Mouse (Mus musculus) stomach, postnatal 0 days (tissue): ENCODE data around the gene Usp10.

ENCODE experiments used
- CTCF ChIP-seq: IDR thresholded peaks from 2 replicates; pipeline ENCODE4 v1.5.1; 2016; ENCODE audit warnings: antibody characterized with exemption, low read depth, mild to moderate bottlenecking, moderate library complexity
- EP300 ChIP-seq: optimal IDR thresholded peaks from 2 replicates; pipeline ENCODE3; 2016; ENCODE audit warnings: antibody characterized with exemption

DNA sequence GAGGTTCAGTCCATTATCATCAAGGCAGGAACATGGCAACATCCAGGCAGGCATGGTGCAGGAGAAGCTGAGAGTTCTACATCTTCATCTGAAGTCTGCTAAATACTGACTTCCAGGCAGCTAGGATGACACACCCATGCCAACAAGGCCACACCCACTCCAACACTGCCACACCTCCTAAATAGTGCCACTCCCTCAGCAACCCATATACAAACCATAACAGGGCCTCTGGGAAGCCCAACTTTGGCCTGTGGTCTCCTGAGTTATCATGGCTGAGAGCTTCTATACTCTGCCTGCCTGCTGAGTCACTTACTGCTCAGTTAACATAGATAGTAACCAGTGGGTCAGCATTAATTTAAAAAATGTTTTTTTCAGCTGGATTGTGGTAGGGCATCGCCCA, 37.0 kb upstream of the Usp10 start:
- no peak for TF ChIP-seq CTCF
- no peak for TF ChIP-seq EP300
